Mouse (Mus musculus) gonadal fat pad, adult 2 months (tissue): ENCODE measurements at regions not wholly inside any gene's neighbourhood (a gene's known extent, or its start where the extent isn't known, plus 50 kb on each side); places are given as distances from the start of the nearest gene placed in this dataset.

Experiments
- DNase-seq: peaks from one replicate; pipeline ENCODE4 v3.0.0-alpha.2; 2012; ENCODE audit warnings: low read depth

GRCm38 (mm10) chr13:31334981-31335380 is 221.0 kb upstream of the Foxq1 start:
- no peak for DNase-seq

DNA sequence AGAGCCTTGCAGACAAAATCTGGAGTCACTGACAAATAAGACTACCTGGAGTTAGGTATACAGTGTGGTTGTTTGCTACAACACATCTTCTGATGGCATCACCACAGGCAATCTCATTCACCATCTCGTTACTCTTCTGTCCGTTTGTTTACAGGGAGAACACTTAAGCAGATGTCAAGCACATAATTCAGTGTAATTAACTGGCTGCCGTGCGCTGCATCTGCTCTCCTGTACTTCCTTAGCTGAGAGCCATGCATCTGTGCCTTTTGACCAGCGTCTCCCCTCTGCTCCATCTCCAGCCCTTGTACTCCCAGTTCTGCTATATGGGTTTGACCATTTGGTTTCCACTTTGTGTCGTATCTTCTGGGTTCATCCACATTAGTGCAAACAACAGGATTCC is 218.3 kb upstream of the Foxq1 start:
- DNase-seq = no peak

DNA sequence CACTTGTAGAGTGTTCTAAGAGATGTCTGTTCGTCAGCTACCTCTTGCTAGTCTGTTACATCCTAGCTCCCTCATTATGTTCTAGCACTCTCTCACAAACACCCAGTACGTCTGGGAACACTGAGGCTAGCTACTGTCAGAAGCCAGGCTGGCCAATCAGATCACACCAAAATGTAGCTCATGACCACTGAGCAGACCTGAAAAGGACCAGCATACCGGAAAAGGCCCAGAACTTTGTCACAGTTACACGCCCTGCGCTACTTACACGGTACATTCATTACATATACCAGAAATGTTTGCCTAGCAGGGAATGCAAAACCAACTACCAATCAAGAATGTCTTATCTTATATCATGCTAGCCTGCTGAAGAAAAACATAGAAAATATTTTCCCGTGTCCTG is 216.5 kb upstream of the Foxq1 start:
- DNase-seq = no peak

DNA sequence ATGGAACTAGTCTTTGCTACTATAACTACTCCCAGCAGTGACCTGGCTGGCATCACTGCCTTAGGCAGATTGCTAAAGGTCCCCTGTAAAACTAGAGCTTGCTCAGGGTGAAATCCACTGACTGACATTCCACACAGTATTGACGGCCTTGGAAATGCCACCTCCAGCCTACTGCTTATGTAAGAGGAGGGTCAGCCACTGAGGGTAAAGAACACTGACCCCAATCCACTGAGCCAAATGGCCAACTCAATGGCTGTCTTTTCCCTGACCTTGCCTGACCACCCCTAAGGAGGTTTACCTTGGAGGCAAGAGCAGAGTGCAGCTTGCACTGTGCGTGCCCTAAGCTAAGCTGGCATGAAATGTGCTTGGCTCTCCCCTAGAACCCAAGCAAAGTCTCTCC is 216.0 kb upstream of the Foxq1 start:
- no peak for DNase-seq

DNA sequence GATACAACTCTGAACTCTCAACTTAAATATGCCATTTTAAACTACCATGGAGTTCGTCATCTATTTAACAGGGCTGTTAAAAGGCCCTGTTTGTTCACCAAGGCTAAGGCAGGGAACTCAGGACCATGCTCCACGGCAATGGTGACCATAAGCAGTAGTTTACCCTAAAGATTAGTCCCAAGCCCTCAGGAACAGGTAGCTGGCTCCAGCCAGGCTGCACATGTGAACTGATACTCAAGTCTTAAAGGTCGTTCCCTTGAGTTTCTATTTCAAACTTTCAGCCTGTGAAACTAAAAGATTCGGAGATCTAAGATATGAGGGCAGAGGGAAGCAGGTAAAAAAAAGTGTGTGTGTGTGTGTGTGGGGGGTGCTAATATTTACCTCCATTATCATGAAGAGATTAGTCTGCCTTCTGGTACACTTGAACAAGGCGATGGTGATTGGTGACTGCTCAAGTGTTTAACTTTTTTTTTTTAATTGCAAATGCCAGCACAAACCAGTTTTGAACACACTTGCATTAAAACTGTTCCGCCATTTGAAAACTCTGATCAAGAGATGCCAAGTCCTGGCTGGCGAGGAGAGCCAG is 215.5 kb upstream of the Foxq1 start:
- DNase-seq = no peak

- DNase-seq = no peak
Measured at GRCm38 (mm10) chr13:31341282-31342100, 214.4 kb upstream of the Foxq1 start.

DNA sequence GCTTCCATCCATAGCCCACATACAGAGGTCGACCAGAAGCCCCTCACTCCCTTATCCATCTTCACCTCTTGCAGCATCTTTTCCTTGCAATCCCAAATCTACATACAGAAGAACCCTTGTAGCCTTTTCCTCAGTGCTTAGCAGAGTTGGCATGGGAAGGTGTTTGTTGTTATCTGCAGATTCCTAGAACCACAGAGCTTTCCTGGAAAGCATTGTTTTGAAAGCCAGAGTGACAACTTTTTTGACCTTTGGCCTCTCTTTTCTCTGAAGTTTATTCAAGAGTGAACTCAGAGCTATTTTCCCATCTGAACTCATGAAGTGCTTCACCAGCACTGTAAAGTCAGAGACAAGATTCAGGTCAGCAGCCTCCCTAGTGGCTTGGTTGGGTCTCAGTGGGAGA is 209.7 kb upstream of the Foxq1 start:
- no peak for DNase-seq

DNA sequence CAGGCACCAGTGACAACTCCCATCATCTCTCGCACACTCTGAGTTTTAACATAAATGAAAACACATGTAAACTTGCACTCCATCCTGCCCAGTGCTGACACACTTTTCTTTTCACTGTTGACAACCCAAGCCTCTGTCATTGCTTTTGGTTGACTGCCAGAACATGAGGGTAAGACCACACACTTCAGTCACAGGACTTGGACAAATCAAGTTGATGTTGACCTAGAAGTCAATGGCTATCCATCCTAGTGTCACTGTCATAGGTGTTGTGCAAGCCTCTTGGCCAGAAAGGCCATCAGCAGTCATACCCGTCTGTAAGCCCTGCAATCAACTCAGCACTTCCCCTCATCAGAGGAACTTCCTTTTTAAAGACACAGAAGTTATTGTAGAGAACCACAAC is 208.9 kb upstream of the Foxq1 start:
- DNase-seq = no peak

DNA sequence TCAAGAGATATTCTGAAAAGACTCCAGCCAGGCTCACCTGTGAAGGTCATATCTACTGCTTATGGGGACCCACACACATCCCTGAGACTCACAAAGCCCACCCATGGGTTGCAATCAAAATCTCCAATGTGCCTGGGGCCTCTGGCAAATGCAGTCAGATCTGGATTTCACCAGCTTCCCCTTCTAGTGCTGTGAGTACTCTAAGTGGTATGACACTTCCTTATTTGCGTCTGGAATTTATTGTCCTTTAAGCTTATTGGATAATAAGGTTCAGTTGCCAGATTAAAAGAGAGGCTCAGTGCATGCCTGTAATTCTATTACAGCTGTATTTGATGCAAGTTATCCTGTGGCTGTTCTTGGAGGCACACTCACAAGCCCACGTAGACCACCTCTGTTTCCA is 206.3 kb upstream of the Foxq1 start:
- no peak for DNase-seq

DNA sequence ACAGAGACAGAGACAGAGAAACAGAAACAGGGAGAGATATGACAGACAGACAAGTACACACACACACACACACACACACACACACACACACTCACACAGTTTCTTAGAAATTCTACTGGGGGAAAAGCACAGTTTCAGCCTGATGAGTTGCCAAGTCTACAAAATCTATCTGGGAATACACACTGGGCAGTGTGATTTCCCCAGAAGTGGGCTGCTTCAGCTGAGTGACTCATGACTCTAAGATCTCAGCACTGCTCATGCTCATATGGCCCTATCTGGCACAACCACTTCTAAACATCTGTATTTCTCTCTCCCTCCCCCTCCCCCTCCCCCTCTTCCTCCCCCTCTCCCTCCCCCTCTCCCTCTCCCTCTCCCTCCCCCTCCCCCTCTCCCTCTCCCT is 204.5 kb upstream of the Foxq1 start:
- DNase-seq = no peak

DNA sequence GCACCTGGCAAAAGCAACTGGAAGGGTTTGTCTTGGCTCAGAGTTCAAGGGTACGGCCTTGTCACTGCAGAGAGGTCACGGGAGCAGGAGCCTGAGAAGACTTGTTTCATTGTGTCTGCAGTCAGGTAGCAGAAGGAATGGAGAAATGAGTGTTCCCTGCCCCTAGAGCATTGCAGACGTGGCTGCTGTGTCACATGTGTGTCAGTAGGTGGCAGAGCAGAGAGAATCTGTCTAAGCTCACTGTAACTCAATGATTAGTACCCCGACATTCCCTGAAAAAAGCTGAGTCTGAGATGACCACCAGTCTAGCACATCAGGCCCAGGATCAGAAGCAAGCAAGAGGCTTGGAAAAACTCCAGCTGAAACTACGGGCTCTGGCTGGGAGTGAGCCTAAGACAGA is 203.1 kb upstream of the Foxq1 start:
- no peak for DNase-seq

DNA sequence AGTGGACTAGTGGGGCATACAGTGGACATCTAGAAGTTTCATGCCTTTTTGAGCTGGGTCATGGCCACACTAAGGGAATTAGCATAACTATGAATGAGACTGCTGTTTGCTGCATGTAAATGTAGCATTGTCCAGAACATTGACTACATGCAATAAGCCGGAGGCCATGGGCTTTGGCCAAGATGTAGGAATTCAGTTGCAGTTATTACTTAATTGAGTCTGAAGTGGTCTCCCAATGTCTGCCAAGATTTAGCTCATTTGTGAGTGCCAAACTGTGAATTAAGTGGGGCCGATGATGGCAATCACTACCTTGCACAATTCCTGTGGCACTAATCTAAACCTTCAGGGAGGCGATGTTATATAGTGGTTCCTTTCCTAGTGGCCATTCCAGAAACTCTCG is 196.6 kb upstream of the Foxq1 start:
- peak; percentile 62 for DNase-seq

GRCm38 (mm10) chr13:31362386-31362785 is 193.5 kb upstream of the Foxq1 start:
- no peak for DNase-seq

DNA sequence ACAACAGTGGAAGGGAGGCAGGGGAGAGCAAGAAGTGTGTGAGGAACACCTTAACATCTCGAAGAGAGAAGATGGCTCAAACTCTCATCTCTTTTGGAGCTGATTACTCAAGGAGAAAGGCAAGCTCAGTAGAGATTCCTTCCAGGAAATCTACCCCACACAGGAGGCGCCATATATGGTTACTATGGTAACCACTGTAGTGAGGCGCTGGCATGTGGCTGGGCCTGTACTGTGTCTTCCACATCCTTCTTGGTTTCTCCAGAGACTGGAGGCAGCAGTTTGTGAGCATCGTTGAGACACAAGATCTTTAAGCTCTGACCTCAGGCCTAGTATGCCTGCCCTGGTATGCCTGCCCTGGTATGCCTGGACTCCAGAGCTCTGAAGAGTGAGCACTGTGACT is 191.6 kb upstream of the Foxq1 start:
- DNase-seq = no peak

- DNase-seq = no peak
Measured at GRCm38 (mm10) chr13:31367226-31367625, 188.7 kb upstream of the Foxq1 start.

DNA sequence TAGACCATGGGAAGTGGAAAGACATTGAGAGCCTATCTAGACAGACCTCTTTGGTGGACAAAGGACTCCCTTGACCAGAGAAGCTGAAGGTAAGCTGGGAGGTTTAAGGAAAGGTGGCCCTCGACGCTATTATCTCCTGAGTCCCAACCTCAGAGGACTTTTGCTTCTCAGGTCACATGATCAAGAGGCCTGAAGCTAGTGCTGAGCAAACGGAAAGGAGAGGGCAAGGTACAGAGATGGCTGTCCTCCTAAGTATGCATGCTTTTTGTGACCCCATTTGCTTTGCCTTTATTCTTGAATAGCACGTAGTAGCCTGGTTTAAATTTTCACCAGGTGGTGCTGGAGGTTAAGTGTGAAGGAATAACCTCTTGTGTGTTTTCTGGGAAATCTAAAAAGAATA is 186.8 kb upstream of the Foxq1 start:
- no peak for DNase-seq

GRCm38 (mm10) chr13:31370873-31371272 is 185.1 kb upstream of the Foxq1 start:
- no peak for DNase-seq

GRCm38 (mm10) chr13:31374006-31374405 is 181.9 kb upstream of the Foxq1 start:
- no peak for DNase-seq

GRCm38 (mm10) chr13:31393421-31394215 is 162.3 kb upstream of the Foxq1 start:
- no peak for DNase-seq

DNA sequence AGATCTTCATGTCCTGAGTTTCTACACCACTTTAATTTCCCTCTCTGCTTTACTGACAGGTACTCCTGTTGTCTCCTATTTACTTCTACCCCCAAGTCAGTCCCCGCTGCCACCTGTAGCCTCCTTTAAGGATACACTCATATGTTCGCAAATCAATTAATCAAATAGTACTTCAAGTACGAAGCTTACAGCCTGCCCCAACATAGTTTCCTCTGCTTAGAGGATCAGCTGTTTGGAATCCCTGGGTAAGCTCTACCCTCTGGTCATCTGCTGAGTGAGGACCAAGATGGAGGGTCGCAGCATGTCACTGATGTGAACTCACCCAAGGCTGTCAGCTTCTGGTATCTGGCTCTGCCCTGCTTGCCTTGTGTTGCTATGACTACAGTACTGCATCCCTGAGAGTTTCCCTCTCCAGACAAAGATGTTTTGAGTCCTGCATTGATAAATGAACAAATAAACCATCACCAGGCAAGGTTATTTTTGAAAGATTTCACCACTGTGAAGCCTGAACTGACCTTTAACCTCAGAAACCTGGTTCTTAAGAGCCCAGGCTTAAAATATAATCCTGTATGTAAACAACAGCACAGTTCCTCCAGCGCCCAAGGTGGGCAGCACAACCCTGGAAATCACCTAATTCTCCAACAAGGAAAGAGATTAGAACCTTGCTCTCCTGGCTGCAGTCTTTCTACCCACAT is 159.6 kb upstream of the Foxq1 start:
- DNase-seq = no peak

- no peak for DNase-seq
Measured at GRCm38 (mm10) chr13:31397246-31397645, 158.7 kb upstream of the Foxq1 start.

- no peak for DNase-seq
Measured at GRCm38 (mm10) chr13:31400401-31400800, 155.5 kb upstream of the Foxq1 start.
